Mouse (Mus musculus) erythroid progenitor cell, adult 5-6 weeks (primary cell): ENCODE data around the gene Slc20a1. TPM values are rescaled to one million over a fixed set of nuclear protein-coding genes. Genes with fewer than 3 reads are reported as not detected.
A peak's percentile ranks its signal among the peaks of the same experiment; 100 is the strongest.

ENCODE experiments used
- ATAC-seq: replicated peaks from 2 replicates; pipeline ENCODE4 v1.8.0; 2016; ENCODE audit warnings: moderate number of reproducible peaks, mild to moderate bottlenecking, moderate TSS enrichment, inconsistent platforms; ENCODE audit not compliant: poor library complexity, low FRiP score, severe bottlenecking
- total RNA-seq, 2 experiments: library from RNA; stranded (forward) in 1 of 2; stranded (reverse) in 1 of 2; fragments of 150-400 nt in 1 of 2; fragments of 186-747, 209-891 nt in 1 of 2; gene quantifications; 2 replicates each; pipeline versions ENCODE4 v1.2.3 to v1.2.4; 2015 to 2017; ENCODE audit warnings: low replicate concordance in 2 of 2

The Slc20a1 gene
- total RNA-seq, 2 experiments from 2014 or later, result 242 to 739 TPM

GRCm38 (mm10) chr2:129246436-129246835 is 47.9 kb downstream of the Slc20a1 start:
- ATAC-seq, result no peak

- no peak for ATAC-seq
These were observed 48.4 kb downstream of the Slc20a1 start for GRCm38 (mm10) chr2:129246924-129247323.

- no peak for ATAC-seq
These were observed 49.1 kb downstream of the Slc20a1 start for GRCm38 (mm10) chr2:129247707-129248121.

GRCm38 (mm10) chr2:129249321-129249720 is 50.8 kb downstream of the Slc20a1 start:
- ATAC-seq, result no peak

- no peak for ATAC-seq
These were observed 54.5 kb downstream of the Slc20a1 start for GRCm38 (mm10) chr2:129252836-129253630.

- ATAC-seq, result no peak
These were observed 55.0 kb downstream of the Slc20a1 start for GRCm38 (mm10) chr2:129253631-129253970.

GRCm38 (mm10) chr2:129254076-129254475 is 55.5 kb downstream of the Slc20a1 start:
- ATAC-seq, result no peak

- ATAC-seq, result no peak
These were observed 57.4 kb downstream of the Slc20a1 start for GRCm38 (mm10) chr2:129256006-129256405.

GRCm38 (mm10) chr2:129258056-129258455 is 59.5 kb downstream of the Slc20a1 start:
- ATAC-seq, result no peak

GRCm38 (mm10) chr2:129258475-129259211 is 60.1 kb downstream of the Slc20a1 start:
- peak; percentile 77 for ATAC-seq

- no peak for ATAC-seq
These were observed 62.1 kb downstream of the Slc20a1 start for GRCm38 (mm10) chr2:129260646-129261045.

Other genes starting within 250 kb of the Slc20a1 start
- gene Zc3h6, start 231.4 kb upstream of the Slc20a1 start, total RNA-seq (2015; ENCODE audit: low replicate concordance), result 3.8 and 7.9 TPM in 2 replicates
- gene Zc3h6, start 231.4 kb upstream of the Slc20a1 start, total RNA-seq (2017; ENCODE audit: low replicate concordance), result 3.2 and 4.9 TPM in 2 replicates
- 2.5 TPM in 1 of 2 replicates, not detected in the other for gene Gm10762, start 231.0 kb upstream of the Slc20a1 start, total RNA-seq (2015; ENCODE audit: low replicate concordance)
- 0.51 and 4.5 TPM in 2 replicates for gene Gm10762, start 231.0 kb upstream of the Slc20a1 start, total RNA-seq (2017; ENCODE audit: low replicate concordance)
- not detected in 2 replicates for gene Vinac1, start 150.6 kb upstream of the Slc20a1 start, total RNA-seq (2015; ENCODE audit: low replicate concordance)
- not detected in 2 replicates for gene Vinac1, start 150.6 kb upstream of the Slc20a1 start, total RNA-seq (2017; ENCODE audit: low replicate concordance)
- gene Ttl, start 132.8 kb upstream of the Slc20a1 start, total RNA-seq (2015; ENCODE audit: low replicate concordance), result not detected in 2 replicates
- 0.77 and 2.1 TPM in 2 replicates for gene Ttl, start 132.8 kb upstream of the Slc20a1 start, total RNA-seq (2017; ENCODE audit: low replicate concordance)
- gene Polr1b, start 97.8 kb upstream of the Slc20a1 start, total RNA-seq (2015; ENCODE audit: low replicate concordance), result 2.1 and 2.5 TPM in 2 replicates
- gene Polr1b, start 97.8 kb upstream of the Slc20a1 start, total RNA-seq (2017; ENCODE audit: low replicate concordance), result 2.8 and 5.7 TPM in 2 replicates
- gene Chchd5, start 69.1 kb upstream of the Slc20a1 start, total RNA-seq (2015; ENCODE audit: low replicate concordance), result 11.3 and 15.9 TPM in 2 replicates
- gene Chchd5, start 69.1 kb upstream of the Slc20a1 start, total RNA-seq (2017; ENCODE audit: low replicate concordance), result 7.0 and 8.7 TPM in 2 replicates
- gene Ckap2l, start 98.4 kb downstream of the Slc20a1 start, total RNA-seq (2015; ENCODE audit: low replicate concordance), result 286 and 290 TPM in 2 replicates
- gene Ckap2l, start 98.4 kb downstream of the Slc20a1 start, total RNA-seq (2017; ENCODE audit: low replicate concordance), result 162 and 200 TPM in 2 replicates
- gene Il1a, start 111.2 kb downstream of the Slc20a1 start, total RNA-seq (2015; ENCODE audit: low replicate concordance), result not detected in 2 replicates
- gene Il1a, start 111.2 kb downstream of the Slc20a1 start, total RNA-seq (2017; ENCODE audit: low replicate concordance), result 0.51 and 1.1 TPM in 2 replicates
- 1.1 and 7.5 TPM in 2 replicates for gene Il1b, start 172.4 kb downstream of the Slc20a1 start, total RNA-seq (2015; ENCODE audit: low replicate concordance)
- 2.3 TPM in 1 of 2 replicates, not detected in the other for gene Il1b, start 172.4 kb downstream of the Slc20a1 start, total RNA-seq (2017; ENCODE audit: low replicate concordance)